8 mouse cellular contexts compared by ENCODE assay signal in genomic region chr2:36101866-36102558, GRCm38 (mm10). TPM values are rescaled to one million over a fixed set of nuclear protein-coding genes. Genes with fewer than 3 reads are reported as not detected.
A peak's percentile ranks its signal among the peaks of the same experiment; 100 is the strongest.
DNase-seq lines count a peak whose midpoint lies in the region; ATAC-seq and TF ChIP-seq lines count a peak whose summit lies in the region.

No protein-coding gene starts in this region.

- no peak for ATAC-seq in heart, embryonic 13.5 days (ENCODE audit: extremely low read depth, insufficient number of reproducible peaks, low FRiP score, low TSS enrichment)
- ATAC-seq in forebrain, postnatal 0 days: no peak
- ATAC-seq in liver, embryonic 16.5 days (ENCODE audit: low read depth): no peak

- DNase-seq in heart, postnatal 36 days: no peak
- DNase-seq in forebrain, postnatal 0 days: no peak
- DNase-seq in MN1 (ENCODE audit: low spot score): no peak
- DNase-seq in thymus, postnatal 0 days (ENCODE audit: low spot score): no peak
- DNase-seq in spleen, adult 18-20 months: no peak

- no peaks in the 10 kb centered on the region for H3K36me3 ChIP-seq in heart, embryonic 13.5 days
- no peaks in the 10 kb centered on the region for H3K36me3 ChIP-seq in forebrain, postnatal 0 days (ENCODE audit: insufficient read depth)
- H3K36me3 ChIP-seq in liver, embryonic 16.5 days (ENCODE audit: control insufficient read depth, insufficient read depth): no peaks in the 10 kb centered on the region

- peak overlapping the region; percentile 91 for H3K4me2 ChIP-seq in heart, embryonic 13.5 days
- H3K4me2 ChIP-seq in forebrain, postnatal 0 days (ENCODE audit: low read depth): peak overlapping the region; percentile 55
- H3K4me2 ChIP-seq in liver, embryonic 16.5 days (ENCODE audit: low read depth, low read length): peak overlapping the region; percentile 1; the same call in 1 of the 2 replicates

- H3K4me1 ChIP-seq in heart, embryonic 13.5 days: peaks cover 41% of the 10 kb centered on the region
- peaks cover 11% of the 10 kb centered on the region for H3K4me1 ChIP-seq in brown adipose tissue, adult 24 weeks (ENCODE audit: control insufficient read depth, insufficient read depth, insufficient read length, low read length)
- peaks cover 3% of the 10 kb centered on the region; the same call in 1 of the 2 replicates for H3K4me1 ChIP-seq in forebrain, postnatal 0 days (ENCODE audit: insufficient read depth)
- H3K4me1 ChIP-seq in liver, embryonic 16.5 days (ENCODE audit: control insufficient read depth, low read depth, low read length): no peaks in the 10 kb centered on the region; the same call in none of the 2 replicates

- peak overlapping the region; percentile 66; the same call in 1 of the 2 replicates for H3K9ac ChIP-seq in heart, embryonic 13.5 days
- H3K9ac ChIP-seq in forebrain, postnatal 0 days: peak overlapping the region; percentile 40; the same call in 1 of the 2 replicates
- no peak overlapping the region for H3K9ac ChIP-seq in liver, embryonic 16.5 days (ENCODE audit: low read depth, low read length)

- intact Hi-C loops in heart, postnatal 36 days (cut with DNase I): loop anchor here (5.0 to 10.0 kb wide), 3 partner anchors 65 to 113 kb away; no protein-coding TSS in a partner anchor

- peaks cover 100% of the 10 kb centered on the region for H3K27me3 ChIP-seq in heart, embryonic 13.5 days (replicated peaks)
- peaks cover 81% of the 10 kb centered on the region for H3K27me3 ChIP-seq in forebrain, postnatal 0 days (ENCODE audit: insufficient read depth, low read length)
- H3K27me3 ChIP-seq in liver, embryonic 16.5 days (ENCODE audit: control insufficient read depth, insufficient read depth, low read depth, low read length): peaks cover 99% of the 10 kb centered on the region

- H3K9me3 ChIP-seq in heart, embryonic 13.5 days: no peaks in the 10 kb centered on the region
- H3K9me3 ChIP-seq in forebrain, postnatal 0 days (ENCODE audit: low read length): no peaks in the 10 kb centered on the region
- no peaks in the 10 kb centered on the region for H3K9me3 ChIP-seq in liver, embryonic 16.5 days (replicated peaks; ENCODE audit: control insufficient read depth, low read length)

- WGBS in heart, embryonic 13.5 days: 7% methylated on average over 28 of the region's 28 CpGs
- 3% methylated on average over 28 of the region's 28 CpGs for WGBS in forebrain, postnatal 0 days
- WGBS in liver, embryonic 16.5 days (ENCODE audit: insufficient replicate concordance): 5% methylated on average over 28 of the region's 28 CpGs

- H3K4me3 ChIP-seq in heart, embryonic 13.5 days: peak overlapping the region; percentile 57
- H3K4me3 ChIP-seq in brown adipose tissue, adult 24 weeks (ENCODE audit: insufficient read depth, low read depth, low read length): peak overlapping the region; percentile 10; the same call in 1 of the 2 replicates
- peak overlapping the region; percentile 41 for H3K4me3 ChIP-seq in forebrain, postnatal 0 days (ENCODE audit: low read depth, low read length)
- no peak overlapping the region for H3K4me3 ChIP-seq in liver, embryonic 16.5 days (ENCODE audit: low read depth, low read length)

- no peak overlapping the region for H3K27ac ChIP-seq in heart, embryonic 13.5 days (replicated peaks)
- no peak overlapping the region for H3K27ac ChIP-seq in brown adipose tissue, adult 24 weeks (replicated peaks; ENCODE audit: low read depth, low read length)
- H3K27ac ChIP-seq in forebrain, postnatal 0 days (ENCODE audit: low read depth, low read length): peak overlapping the region; percentile 74; the same call in 1 of the 2 replicates
- no peak overlapping the region for H3K27ac ChIP-seq in liver, embryonic 16.5 days (ENCODE audit: low read length)

- no peak for TF ChIP-seq CTCF in forebrain, postnatal 0 days (IDR thresholded peaks at IDR 0.05; ENCODE audit: low read depth)

RNA-seq across cellular contexts. Expression of gene Lhx6, which starts 3.2 kb away (rescaled TPM):
- 1.0 and 1.3 TPM in 2 replicates for polyA plus RNA-seq in heart, embryonic 13.5 days (2015; fragmentation: Nextera tagmentation; extraction: Ambion mirVana)
- total RNA-seq in heart, postnatal 36 days (2021): 1 to 10 TPM; 5.5 to 9.0 TPM
- polyA plus RNA-seq in brown adipose tissue, adult 24 weeks (2012; ENCODE audit: insufficient read depth, insufficient read length, missing spikeins): 0.46 and 0.95 TPM in 2 replicates
- 55.9 and 83.5 TPM in 2 replicates for total RNA-seq in forebrain, postnatal 0 days (2014; rRNA removed)
- 16.4 and 31.0 TPM in 2 replicates for polyA plus RNA-seq in forebrain, postnatal 0 days (2015; fragmentation: Nextera tagmentation; extraction: Ambion mirVana)
- 0.41 and 0.53 TPM in 2 replicates for polyA plus RNA-seq in liver, embryonic 16.5 days (2015; fragmentation: Nextera tagmentation; extraction: Ambion mirVana)
- 0.27 and 0.64 TPM in 2 replicates for polyA plus RNA-seq in thymus, postnatal 0 days (2015; fragmentation: Nextera tagmentation; extraction: Ambion mirVana)

RNA-seq across cellular contexts. Expression of gene Mrrf, which starts 34.2 kb away (rescaled TPM):
- polyA plus RNA-seq in heart, embryonic 13.5 days (2015; fragmentation: Nextera tagmentation; extraction: Ambion mirVana): 29.8 and 36.0 TPM in 2 replicates
- 10 to 100 TPM; 43.4 to 43.7 TPM for total RNA-seq in heart, postnatal 36 days (2021)
- 32.9 and 33.1 TPM in 2 replicates for polyA plus RNA-seq in brown adipose tissue, adult 24 weeks (2012; ENCODE audit: insufficient read depth, insufficient read length, missing spikeins)
- 14.0 and 17.0 TPM in 2 replicates for total RNA-seq in forebrain, postnatal 0 days (2014; rRNA removed)
- 12.9 and 21.9 TPM in 2 replicates for polyA plus RNA-seq in forebrain, postnatal 0 days (2015; fragmentation: Nextera tagmentation; extraction: Ambion mirVana)
- polyA plus RNA-seq in liver, embryonic 16.5 days (2015; fragmentation: Nextera tagmentation; extraction: Ambion mirVana): 14.6 and 17.0 TPM in 2 replicates
- 19.7 and 23.0 TPM in 2 replicates for polyA plus RNA-seq in thymus, postnatal 0 days (2015; fragmentation: Nextera tagmentation; extraction: Ambion mirVana)

RNA-seq across cellular contexts. Expression of gene Rbm18, which starts 34.6 kb away (rescaled TPM):
- 52.0 and 53.9 TPM in 2 replicates for polyA plus RNA-seq in heart, embryonic 13.5 days (2015; fragmentation: Nextera tagmentation; extraction: Ambion mirVana)
- total RNA-seq in heart, postnatal 36 days (2021): 10 to 100 TPM; 32.7 to 38.0 TPM
- 20.0 and 23.1 TPM in 2 replicates for polyA plus RNA-seq in brown adipose tissue, adult 24 weeks (2012; ENCODE audit: insufficient read depth, insufficient read length, missing spikeins)
- total RNA-seq in forebrain, postnatal 0 days (2014; rRNA removed): 54.6 and 61.4 TPM in 2 replicates
- polyA plus RNA-seq in forebrain, postnatal 0 days (2015; fragmentation: Nextera tagmentation; extraction: Ambion mirVana): 86.4 and 98.7 TPM in 2 replicates
- polyA plus RNA-seq in liver, embryonic 16.5 days (2015; fragmentation: Nextera tagmentation; extraction: Ambion mirVana): 22.4 TPM in 2 replicates
- polyA plus RNA-seq in thymus, postnatal 0 days (2015; fragmentation: Nextera tagmentation; extraction: Ambion mirVana): 48.4 and 51.8 TPM in 2 replicates

RNA-seq across cellular contexts. Expression of gene Morn5, which starts 52.8 kb away (rescaled TPM):
- polyA plus RNA-seq in heart, embryonic 13.5 days (2015; fragmentation: Nextera tagmentation; extraction: Ambion mirVana): not detected in 2 replicates
- total RNA-seq in heart, postnatal 36 days (2021): not detected
- not detected in 2 replicates for polyA plus RNA-seq in brown adipose tissue, adult 24 weeks (2012; ENCODE audit: insufficient read depth, insufficient read length, missing spikeins)
- 1.0 and 2.2 TPM in 2 replicates for total RNA-seq in forebrain, postnatal 0 days (2014; rRNA removed)
- polyA plus RNA-seq in forebrain, postnatal 0 days (2015; fragmentation: Nextera tagmentation; extraction: Ambion mirVana): 3.9 and 4.4 TPM in 2 replicates
- 0.13 TPM in 1 of 2 replicates, not detected in the other for polyA plus RNA-seq in liver, embryonic 16.5 days (2015; fragmentation: Nextera tagmentation; extraction: Ambion mirVana)
- 0.31 and 0.53 TPM in 2 replicates for polyA plus RNA-seq in thymus, postnatal 0 days (2015; fragmentation: Nextera tagmentation; extraction: Ambion mirVana)

RNA-seq across cellular contexts. Expression of gene Ndufa8, which starts 52.8 kb away (rescaled TPM):
- 363 and 394 TPM in 2 replicates for polyA plus RNA-seq in heart, embryonic 13.5 days (2015; fragmentation: Nextera tagmentation; extraction: Ambion mirVana)
- 100 to 1,000 TPM; 662 to 685 TPM for total RNA-seq in heart, postnatal 36 days (2021)
- polyA plus RNA-seq in brown adipose tissue, adult 24 weeks (2012; ENCODE audit: insufficient read depth, insufficient read length, missing spikeins): 607 and 660 TPM in 2 replicates
- 74.0 and 111 TPM in 2 replicates for total RNA-seq in forebrain, postnatal 0 days (2014; rRNA removed)
- 333 and 372 TPM in 2 replicates for polyA plus RNA-seq in forebrain, postnatal 0 days (2015; fragmentation: Nextera tagmentation; extraction: Ambion mirVana)
- 128 and 134 TPM in 2 replicates for polyA plus RNA-seq in liver, embryonic 16.5 days (2015; fragmentation: Nextera tagmentation; extraction: Ambion mirVana)
- polyA plus RNA-seq in thymus, postnatal 0 days (2015; fragmentation: Nextera tagmentation; extraction: Ambion mirVana): 261 and 272 TPM in 2 replicates

Comparison
In these comparisons a context has a peak if more than half of its experiments do, and no peak if none do; other contexts are left out.
1. H3K4me2 ChIP-seq: peak in every context shown above with its lines; median percentile 91 in heart, embryonic 13.5 days; 55 in forebrain, postnatal 0 days; 1 in liver, embryonic 16.5 days.